Mouse (Mus musculus): ENCODE measurements around the gene Imp4. TPM values are rescaled to one million over a fixed set of nuclear protein-coding genes. Genes with fewer than 3 reads are reported as not detected.

Imp4 gene
- 148 TPM for polyA plus RNA-seq (2017; shearing (Covaris generic))

DNA sequence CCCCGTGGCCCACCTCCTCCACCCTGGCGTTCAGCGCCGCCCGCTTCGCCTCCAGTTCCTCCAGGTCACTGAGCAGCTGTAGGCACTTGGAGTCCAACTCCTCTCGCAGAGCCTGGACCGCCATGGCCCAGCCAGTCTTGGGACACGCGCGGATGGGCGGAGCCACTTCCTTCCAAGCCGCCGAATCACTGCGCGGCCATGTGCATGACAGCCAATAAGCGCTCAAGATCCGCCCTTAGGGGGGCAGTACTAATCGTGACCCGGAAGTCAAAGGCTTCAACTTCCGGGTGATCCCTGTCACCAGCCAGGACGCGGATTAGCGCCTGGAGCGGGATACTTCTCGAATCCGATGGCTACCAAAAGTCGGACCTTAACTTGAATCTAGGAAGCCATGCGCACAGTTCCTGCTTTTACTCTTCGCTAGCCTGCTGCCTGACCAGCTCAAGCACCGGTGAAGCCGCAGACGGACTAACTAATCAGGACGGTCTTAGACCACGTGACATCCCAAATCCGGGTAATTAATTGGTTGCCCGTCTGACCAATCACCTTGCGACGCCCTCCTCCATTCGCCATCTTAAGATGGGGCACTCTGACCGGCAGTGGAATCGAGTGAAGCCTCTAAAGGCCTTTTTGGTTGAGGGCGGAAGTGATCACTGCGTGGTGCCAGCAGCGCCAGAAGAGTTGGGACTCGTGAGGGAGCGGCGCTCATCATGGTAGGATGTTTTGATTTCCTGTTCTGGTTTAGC is at the start of gene Imp4, which contains the start of gene Ccdc115:
Gene Imp4 (plus strand): TSS at position 637 of the 746 bp plus-strand sequence.
Gene Ccdc115 (minus strand): TSS at position 458 of the 746 bp plus-strand sequence.

DNA sequence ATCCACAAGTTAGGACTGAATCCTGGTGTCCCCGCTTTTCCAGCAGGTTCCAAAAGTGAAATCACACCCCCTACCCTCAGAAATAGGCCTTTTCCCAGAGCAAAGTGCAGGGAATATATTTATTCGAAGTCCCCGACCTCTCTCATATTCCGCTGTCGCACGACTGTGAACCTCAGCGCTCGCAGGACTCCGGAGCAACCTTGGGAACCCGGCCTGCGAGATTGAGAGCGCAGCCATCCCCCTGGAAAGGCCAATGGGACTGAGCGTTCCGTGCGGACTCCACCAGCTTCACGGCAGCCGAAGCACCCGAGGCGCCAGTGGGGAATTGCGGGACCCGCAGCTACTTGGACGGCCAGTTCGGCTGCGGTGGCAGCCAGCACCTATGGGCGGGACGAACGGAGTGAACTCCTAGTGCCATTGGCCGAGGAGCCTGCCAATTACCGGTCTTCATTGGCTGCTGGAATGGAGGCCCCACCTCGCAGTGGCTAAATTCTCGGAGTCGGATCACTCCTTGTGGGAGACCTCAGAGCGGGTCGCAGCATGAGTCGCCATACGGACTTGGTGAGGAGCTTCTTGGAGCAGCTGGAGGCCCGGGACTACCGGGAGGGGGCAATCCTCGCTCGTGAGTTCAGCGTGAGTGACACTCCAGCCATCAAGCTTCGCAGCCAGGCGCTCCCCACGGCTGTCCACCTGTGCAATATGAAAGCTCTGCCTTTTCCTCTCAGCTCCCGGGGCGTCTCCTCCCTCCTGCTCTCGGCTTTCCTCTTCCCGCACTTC is 19.8 kb downstream of the Imp4 start, which contains the start of gene Ptpn18:
Gene Ptpn18 (plus strand): TSS at position 479 of the 777 bp plus-strand sequence.

Other genes starting within 250 kb of the Imp4 start
- gene Ccdc115, start 179 bp upstream of the Imp4 start, polyA plus RNA-seq (2017; shearing (Covaris generic)), result 55.5 TPM
- 272 TPM for gene Ptpn18, start 19.9 kb downstream of the Imp4 start, polyA plus RNA-seq (2017; shearing (Covaris generic))
- not detected for gene Prss39, start 58.6 kb downstream of the Imp4 start, polyA plus RNA-seq (2017; shearing (Covaris generic))
- gene Cfc1, start 95.8 kb downstream of the Imp4 start, polyA plus RNA-seq (2017; shearing (Covaris generic)), result 0.17 TPM
- not detected for gene Prss40, start 121.1 kb downstream of the Imp4 start, polyA plus RNA-seq (2017; shearing (Covaris generic))
- gene Amer3, start 139.8 kb downstream of the Imp4 start, polyA plus RNA-seq (2017; shearing (Covaris generic)), result not detected

Measured in CD4-positive, CD25-positive, alpha-beta regulatory T cell (primary cell).